Mouse (Mus musculus) embryonic facial prominence, embryonic 10.5 days (tissue): ENCODE results near the gene Sdr9c7. TPM values are rescaled to one million over a fixed set of nuclear protein-coding genes. Genes with fewer than 3 reads are reported as not detected.
"Not testable (repeated sequence)": the region's sequence is repeated elsewhere in the genome, so short reads cannot be mapped to it uniquely, and the experiment has no call there.

ENCODE experiments used
- DNase-seq: peaks from one replicate; pipeline ENCODE4 v3.0.0-alpha.2; 2017; ENCODE audit warnings: low spot score
- H3K27ac ChIP-seq: fragments of 300-500 bp; sonication (generic); replicated peaks from 2 replicates; pipeline ENCODE4 v1.5.1; 2016; ENCODE audit warnings: mild to moderate bottlenecking
- H3K27me3 ChIP-seq: fragments of 300-500 bp; sonication (generic); replicated peaks from 2 replicates; pipeline ENCODE4 v1.6.1; 2016; ENCODE audit warnings: low read depth, mild to moderate bottlenecking; ENCODE audit not compliant: poor library complexity, severe bottlenecking
- H3K36me3 ChIP-seq: fragments of 300-500 bp; sonication (generic); replicated peaks from 2 replicates; pipeline ENCODE4 v1.6.1; 2016; ENCODE audit warnings: mild to moderate bottlenecking, moderate library complexity
- H3K4me1 ChIP-seq: fragments of 300-500 bp; sonication (generic); 2 replicates; pipeline ENCODE4 v1.6.1; 2016
- H3K4me3 ChIP-seq: fragments of 300-500 bp; sonication (generic); 2 replicates; pipeline ENCODE4 v1.5.1; 2016; ENCODE audit warnings: mild to moderate bottlenecking, moderate library complexity
- H3K9me3 ChIP-seq: fragments of 300-500 bp; sonication (generic); 2 replicates; pipeline ENCODE4 v1.6.1; 2016; ENCODE audit warnings: mild to moderate bottlenecking
- WGBS: fragments of 180-500 bp; shearing (Covaris S2); methylation state at CpG from one replicate; pipeline ENCODE4 v1.1.7; 2016; 5-methylcytosine and 5-hydroxymethylcytosine counted together
- polyA plus RNA-seq: library from polyadenylated mRNA; unstranded; fragments of >200 nt; fragmentation: Nextera tagmentation; extraction: Ambion mirVana; gene quantifications from 2 replicates; pipeline ENCODE4 v1.2.1, GENCODE M21; 2016

Gene Sdr9c7
- polyA plus RNA-seq, 1 experiment from 2014 or later = not detected

DNA sequence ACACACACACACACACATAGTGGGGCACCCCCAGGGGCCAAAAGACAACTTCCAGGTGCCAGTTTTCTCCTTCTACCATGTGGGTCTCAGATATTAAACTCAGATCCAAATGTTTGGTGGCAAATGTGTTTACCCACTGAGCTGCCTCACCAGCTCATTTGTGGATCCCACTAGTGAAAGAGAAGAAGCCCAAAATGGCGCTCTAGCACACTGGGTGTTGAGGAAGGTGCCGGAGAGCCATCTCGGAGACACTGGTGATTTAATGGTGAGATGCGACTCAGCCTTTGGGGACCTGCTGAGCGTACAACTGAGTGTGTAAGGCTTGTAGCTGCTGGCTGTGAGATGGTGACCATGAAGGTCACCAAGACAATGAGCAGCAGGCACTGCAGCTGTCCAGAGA lies 19.3 kb downstream of the Sdr9c7 start:
- WGBS = 94% methylated on average over 5 of the region's 5 CpGs
- H3K4me1 ChIP-seq = no peaks in the 10 kb centered on the region

DNA sequence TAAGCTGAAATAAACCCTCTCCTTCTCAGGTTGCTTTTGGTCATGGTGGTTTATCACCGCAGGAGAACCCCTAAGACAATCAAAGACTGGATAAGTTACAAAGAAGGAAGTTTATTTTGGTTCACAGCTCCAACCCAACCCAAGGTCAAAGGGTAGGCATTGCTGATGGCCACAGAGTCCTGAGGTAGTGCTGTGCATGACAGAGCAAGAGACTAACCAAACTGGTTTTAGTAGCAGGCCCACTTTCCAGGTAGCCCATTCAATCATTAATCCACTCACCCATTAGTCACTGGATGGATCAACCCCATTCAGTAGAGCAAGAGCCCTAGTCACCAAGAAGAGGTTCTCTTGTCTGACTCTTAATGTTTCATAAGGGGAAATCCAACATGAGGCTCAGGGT lies 23.9 kb downstream of the Sdr9c7 start:
- peaks cover 7% of the 10 kb centered on the region for H3K4me1 ChIP-seq
- H3K27me3 ChIP-seq = no peaks in the 10 kb centered on the region
- DNase-seq = no peak
- 69% methylated on average over 1 of the region's 1 CpGs for WGBS
- H3K9me3 ChIP-seq = no peaks in the 10 kb centered on the region
- H3K27ac ChIP-seq = no peak overlapping the region
- no peak overlapping the region for H3K4me3 ChIP-seq
- no peaks in the 10 kb centered on the region for H3K36me3 ChIP-seq

More for the DNA sequence above, 19.3 kb downstream of the Sdr9c7 start:
- Histone ChIP-seq H3K36me3 (no peaks in the 10 kb centered on the region), H3K4me3 (no peak overlapping the region), H3K9me3 (no peaks in the 10 kb centered on the region), H3K27ac (no peak overlapping the region), H3K27me3 (no peaks in the 10 kb centered on the region)
- DNase-seq = no peak

DNA sequence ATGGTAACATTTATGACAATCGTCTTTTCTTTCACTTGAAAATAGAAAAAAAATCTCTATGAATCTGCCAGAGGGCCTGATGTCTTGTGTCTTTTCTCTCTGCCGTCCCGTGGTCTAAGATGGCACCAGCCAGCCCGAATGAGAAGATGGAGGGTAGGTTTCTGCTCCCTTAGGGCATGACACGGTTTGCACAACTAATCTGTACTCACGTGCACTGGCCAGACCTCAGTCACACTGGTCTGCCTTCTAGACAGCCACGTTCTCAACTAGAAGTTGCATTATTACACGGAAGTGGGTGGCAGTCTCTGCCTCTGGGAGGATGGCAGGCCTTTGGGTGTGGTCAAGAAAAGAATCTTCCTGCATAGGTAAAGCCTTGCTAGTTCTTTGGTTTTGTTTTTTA lies 24.7 kb downstream of the Sdr9c7 start:
- Histone ChIP-seq H3K36me3 (no peaks in the 10 kb centered on the region), H3K4me1 (peaks cover 7% of the 10 kb centered on the region), H3K4me3 (no peak overlapping the region), H3K27ac (no peak overlapping the region), H3K27me3 (no peaks in the 10 kb centered on the region), H3K9me3 (no peaks in the 10 kb centered on the region)
- no peak for DNase-seq
- WGBS = 89% methylated on average over 8 of the region's 8 CpGs

DNA sequence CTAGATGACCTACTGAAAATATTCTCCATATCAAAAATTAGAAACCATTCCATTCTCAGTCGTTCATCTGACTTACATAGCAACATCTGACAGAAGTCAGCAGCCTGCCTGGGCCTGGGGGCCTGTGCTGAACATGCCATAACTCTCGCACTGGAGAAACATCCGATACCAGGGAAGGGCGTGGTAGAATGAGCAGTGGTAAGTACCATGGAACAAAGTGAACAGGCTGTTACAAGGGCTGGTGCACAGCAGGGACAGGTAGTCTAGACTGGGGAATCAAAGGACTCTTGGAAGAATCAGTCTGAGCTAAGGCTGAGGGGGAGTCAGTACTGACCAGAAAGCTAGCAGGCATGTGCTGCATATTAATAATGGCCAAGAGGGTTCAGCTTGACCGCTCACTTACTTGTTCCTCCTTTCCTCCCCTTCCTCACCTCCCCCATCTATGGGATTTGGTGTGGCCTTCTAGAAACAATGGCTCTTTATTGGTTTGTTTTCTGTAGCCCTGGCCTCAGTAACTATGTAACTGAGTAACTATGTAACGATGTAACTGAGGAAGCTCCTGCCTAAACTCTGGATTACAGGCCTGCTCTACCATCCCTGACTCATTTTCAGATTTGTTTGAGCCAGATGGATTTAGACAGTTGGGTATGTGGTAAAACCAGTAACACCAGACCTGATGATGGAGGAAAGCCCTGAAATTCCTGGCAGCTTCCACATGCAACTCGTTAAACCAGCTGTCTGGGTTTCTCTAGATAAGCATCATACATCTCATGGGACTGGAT lies 26.5 kb downstream of the Sdr9c7 start:
- H3K9me3 ChIP-seq = no peaks in the 10 kb centered on the region
- H3K36me3 ChIP-seq = no peaks in the 10 kb centered on the region
- no peak overlapping the region; the same call in 1 of the 2 replicates for H3K27ac ChIP-seq
- peaks cover 7% of the 10 kb centered on the region for H3K4me1 ChIP-seq
- WGBS = 56% methylated on average over 7 of the region's 7 CpGs
- no peak overlapping the region for H3K4me3 ChIP-seq
- DNase-seq = no peak
- no peaks in the 10 kb centered on the region for H3K27me3 ChIP-seq

DNA sequence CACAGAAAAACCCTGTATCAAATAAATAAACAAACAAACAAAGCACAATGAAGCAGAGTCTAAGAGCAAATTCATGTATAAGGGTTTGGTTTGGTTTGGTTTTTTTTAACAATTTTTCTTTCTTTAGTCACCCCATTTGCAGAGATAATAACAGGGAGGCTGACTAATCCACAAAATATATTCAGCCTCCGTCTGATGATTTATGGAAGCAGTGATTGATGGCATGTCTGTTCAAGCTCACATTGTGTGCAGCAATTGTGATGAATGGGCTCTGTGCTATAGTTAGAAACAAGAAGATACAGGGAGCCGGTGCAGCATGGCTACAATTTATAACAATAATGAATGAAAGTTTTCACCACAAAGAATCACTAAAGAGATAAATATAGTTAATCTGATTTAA lies 29.4 kb downstream of the Sdr9c7 start:
- 88% methylated on average over 2 of the region's 2 CpGs for WGBS
- Histone ChIP-seq H3K27ac (no peak overlapping the region), H3K4me3 (no peak overlapping the region), H3K36me3 (no peaks in the 10 kb centered on the region), H3K4me1 (peaks cover 7% of the 10 kb centered on the region), H3K9me3 (no peaks in the 10 kb centered on the region), H3K27me3 (no peaks in the 10 kb centered on the region)
- no peak for DNase-seq

DNA sequence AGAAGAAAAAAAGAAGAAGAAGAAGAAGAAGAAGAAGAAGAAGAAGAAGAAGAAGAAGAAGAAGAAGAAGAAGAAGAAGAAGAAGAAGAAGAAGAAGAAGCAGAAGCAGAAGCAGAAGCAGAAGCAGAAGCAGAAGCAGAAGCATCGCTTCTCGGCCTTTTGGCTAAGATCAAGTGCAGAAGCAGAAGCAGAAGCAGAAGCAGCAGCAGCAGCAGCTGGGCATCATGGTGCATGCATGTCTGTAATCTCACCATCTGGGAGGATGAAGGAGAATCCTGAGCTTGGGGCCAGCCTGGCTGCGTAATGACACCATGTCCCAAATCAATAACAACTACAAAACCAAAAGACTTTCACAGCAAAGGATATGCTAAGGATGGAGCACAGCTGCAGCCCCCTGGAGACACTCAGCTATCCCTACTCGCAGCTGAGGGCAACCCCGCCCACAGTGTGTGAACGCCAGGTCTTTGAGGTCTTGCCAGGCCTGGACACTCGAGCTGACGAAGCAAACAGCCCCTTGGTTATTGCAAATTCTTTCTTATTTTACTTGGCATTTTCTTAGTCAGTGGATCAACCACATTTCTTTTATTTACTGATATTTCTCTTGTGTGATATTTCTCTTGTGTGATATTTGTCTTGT lies 34.1 kb downstream of the Sdr9c7 start:
- no peak overlapping the region for H3K27ac ChIP-seq
- no peaks in the 10 kb centered on the region for H3K9me3 ChIP-seq
- H3K27me3 ChIP-seq = no peaks in the 10 kb centered on the region
- no peaks in the 10 kb centered on the region for H3K4me1 ChIP-seq
- no peak for DNase-seq
- H3K4me3 ChIP-seq = no peak overlapping the region
- H3K36me3 ChIP-seq = no peaks in the 10 kb centered on the region
- WGBS = 71% methylated on average over 8 of the region's 8 CpGs

DNA sequence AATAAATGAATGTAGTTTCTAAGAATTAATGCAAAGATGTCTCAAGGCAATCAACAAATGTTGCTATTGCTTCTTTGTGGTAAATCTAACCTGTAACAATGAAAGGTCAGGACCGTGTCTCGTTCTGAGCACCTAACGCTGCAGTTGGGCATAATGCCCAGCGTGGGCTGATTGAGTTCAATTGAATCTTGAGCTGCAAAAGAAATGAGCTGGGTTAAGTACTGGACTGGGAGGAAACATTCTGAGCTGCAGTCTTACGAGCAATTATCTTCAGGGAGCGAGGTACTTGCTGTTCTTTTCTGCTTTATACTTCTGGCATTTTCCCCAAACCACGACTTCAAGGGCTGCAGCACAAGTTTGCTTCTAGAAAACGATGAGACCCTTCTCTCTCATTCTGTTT lies 38.0 kb downstream of the Sdr9c7 start:
- H3K27me3 ChIP-seq = no peaks in the 10 kb centered on the region
- H3K9me3 ChIP-seq = no peaks in the 10 kb centered on the region; the same call in 1 of the 2 replicates
- DNase-seq = no peak
- H3K27ac ChIP-seq = no peak overlapping the region
- H3K4me3 ChIP-seq = no peak overlapping the region
- H3K4me1 ChIP-seq = no peaks in the 10 kb centered on the region
- H3K36me3 ChIP-seq = no peaks in the 10 kb centered on the region
- 88% methylated on average over 8 of the region's 8 CpGs for WGBS

DNA sequence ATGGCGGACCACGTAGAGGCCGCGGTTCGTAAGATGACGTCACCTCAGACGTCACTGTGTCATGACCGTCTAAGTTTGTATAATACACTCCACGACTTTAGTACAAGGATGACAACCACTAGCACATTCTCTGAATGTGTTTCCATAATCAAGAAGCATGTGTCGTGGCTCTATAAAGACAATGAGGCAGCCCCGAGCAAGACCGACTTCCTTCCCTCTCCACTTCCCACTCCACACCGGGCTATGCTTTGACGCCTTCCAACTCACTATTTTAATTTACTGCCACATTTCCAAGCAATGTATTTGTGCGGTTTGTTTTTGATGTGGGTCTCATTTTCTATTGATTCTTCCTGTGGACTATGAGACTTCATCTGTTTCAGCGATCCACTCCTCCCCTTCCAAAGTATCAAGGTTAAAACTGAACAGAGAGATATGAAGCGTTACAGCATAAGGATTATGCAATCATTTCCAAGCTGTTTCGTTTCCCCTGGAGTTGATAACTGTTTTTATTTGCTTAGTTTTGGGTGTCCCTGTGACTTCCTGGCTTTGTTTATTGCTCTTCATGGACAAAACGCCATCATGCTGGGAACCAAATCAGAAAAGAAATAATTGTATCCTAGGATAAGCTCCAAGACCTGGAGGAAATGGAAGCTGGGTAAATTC lies 38.6 kb downstream of the Sdr9c7 start:
- Histone ChIP-seq H3K9me3 (no peaks in the 10 kb centered on the region; the same call in 1 of the 2 replicates), H3K4me1 (no peaks in the 10 kb centered on the region), H3K27ac (no peak overlapping the region), H3K27me3 (no peaks in the 10 kb centered on the region), H3K36me3 (no peaks in the 10 kb centered on the region), H3K4me3 (no peak overlapping the region)
- DNase-seq = no peak
- WGBS = 88% methylated on average over 19 of the region's 19 CpGs

DNA sequence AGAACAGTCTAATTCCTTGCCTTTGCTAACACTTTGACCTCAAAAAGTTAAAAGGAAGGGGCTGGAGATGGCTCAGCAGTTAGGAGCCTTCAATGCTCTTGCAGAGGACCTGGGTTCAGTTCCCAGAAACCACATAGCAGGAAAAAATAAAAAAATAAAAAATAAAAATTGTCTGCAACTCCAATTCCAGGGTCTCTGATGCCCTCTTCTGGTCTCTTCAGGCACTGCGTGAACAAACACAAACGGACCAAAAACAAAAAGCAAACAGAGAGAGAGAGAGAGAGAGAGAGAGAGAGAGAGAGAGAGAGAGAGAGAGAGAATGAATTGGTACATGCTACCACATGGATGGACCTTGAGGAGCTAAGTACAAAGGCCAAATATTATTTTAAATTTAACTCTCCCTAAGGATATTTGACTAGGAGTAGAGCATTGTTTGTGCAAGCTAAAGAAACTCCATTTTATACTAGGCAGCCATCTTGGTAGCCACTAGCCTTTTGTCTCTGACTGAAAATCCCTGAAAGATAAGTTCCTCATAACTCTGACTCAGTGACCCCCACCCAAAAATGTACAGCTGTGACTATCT lies 39.2 kb downstream of the Sdr9c7 start:
- peak; percentile 62 for DNase-seq
- Histone ChIP-seq H3K27ac (no peak overlapping the region), H3K9me3 (no peaks in the 10 kb centered on the region; the same call in 1 of the 2 replicates), H3K27me3 (no peaks in the 10 kb centered on the region), H3K36me3 (no peaks in the 10 kb centered on the region), H3K4me1 (no peaks in the 10 kb centered on the region), H3K4me3 (no peak overlapping the region)
- WGBS = 2% methylated on average over 2 of the region's 2 CpGs

DNA sequence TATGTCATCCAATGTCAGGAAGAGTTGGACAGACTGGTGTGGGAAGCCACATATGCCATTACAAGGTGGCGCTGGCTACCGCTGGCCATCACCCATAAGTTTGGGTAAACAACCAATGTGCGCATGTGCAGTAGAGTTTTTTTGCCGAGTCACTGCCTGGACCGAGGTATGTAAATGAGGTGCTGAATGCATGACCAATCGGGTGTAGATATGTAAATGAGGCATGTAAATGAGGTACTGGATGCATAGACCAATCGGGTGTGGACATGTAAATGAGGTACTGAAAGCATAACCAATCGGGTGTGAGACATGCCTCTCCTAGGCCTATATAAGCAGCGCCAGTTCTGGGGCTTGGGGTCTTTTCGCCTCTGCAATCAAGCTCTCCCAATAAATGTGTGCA lies 41.3 kb downstream of the Sdr9c7 start:
- not testable (repeated sequence) for H3K36me3 ChIP-seq, H3K4me1 ChIP-seq, H3K27ac ChIP-seq, DNase-seq, H3K27me3 ChIP-seq, H3K9me3 ChIP-seq, H3K4me3 ChIP-seq
- 96% methylated on average over 10 of the region's 10 CpGs for WGBS

DNA sequence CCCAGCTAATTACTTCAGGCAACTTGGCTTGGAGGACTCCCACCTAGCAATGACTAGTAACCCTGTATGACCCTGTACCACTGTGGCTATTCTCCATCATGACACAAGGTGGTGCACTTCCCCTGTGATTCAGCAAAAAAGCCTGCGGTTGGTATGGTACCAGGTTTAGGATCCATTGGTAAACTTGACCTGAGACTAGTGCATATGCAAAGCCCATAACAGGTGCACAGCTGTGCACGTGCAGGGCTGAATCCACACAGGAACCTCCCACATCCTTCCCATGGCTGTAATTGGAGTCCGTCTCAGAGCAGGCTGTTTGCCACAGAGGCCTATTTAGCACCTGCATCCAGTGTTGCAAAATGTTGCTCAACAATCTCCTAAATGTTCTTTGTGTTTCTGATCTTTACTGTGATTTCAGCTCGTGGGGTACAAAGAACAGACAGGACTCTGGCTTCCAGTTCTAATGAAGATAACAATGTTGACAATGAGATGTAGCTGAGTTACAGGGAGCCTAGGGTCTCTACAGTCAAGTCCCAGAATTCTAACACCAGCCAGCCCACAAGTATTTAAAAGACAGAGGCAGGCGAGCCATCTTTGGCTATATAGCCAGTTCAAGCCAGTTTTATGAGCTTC lies 47.2 kb downstream of the Sdr9c7 start:
- Histone ChIP-seq H3K27ac (no peak overlapping the region), H3K4me1 (peaks cover 1% of the 10 kb centered on the region), H3K36me3 (no peaks in the 10 kb centered on the region), H3K27me3 (no peaks in the 10 kb centered on the region), H3K9me3 (no peaks in the 10 kb centered on the region), H3K4me3 (no peak overlapping the region)
- DNase-seq = peak; percentile 68
- WGBS = 39% methylated on average over 5 of the region's 5 CpGs

DNA sequence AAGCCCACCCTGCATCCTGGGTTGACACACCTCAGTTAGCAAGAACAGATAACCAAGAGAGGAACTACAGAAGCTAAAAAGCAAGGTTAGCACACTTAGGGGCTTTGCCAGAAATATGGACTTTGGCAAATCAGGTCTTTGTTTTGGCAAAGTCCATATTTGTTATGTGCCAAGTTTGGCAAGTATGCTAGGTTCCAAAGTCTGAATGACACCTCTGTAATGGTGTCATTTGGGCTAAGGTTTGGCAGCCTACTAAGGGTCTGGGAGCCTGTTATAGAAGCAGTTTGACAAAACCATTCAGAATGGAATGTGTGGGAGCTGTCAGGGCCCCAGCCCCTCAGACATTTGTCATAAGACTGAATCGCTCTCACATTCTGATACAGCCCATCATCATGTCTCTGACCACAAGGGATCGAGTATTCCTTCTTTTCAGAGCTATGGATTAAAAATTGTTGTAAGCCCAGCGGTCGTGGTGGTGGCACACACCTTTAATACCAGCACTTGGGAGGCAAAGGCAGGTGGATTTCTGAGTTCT lies 51.3 kb downstream of the Sdr9c7 start:
- H3K9me3 ChIP-seq = no peaks in the 10 kb centered on the region
- no peaks in the 10 kb centered on the region for H3K27me3 ChIP-seq
- H3K36me3 ChIP-seq = no peaks in the 10 kb centered on the region
- no peak overlapping the region for H3K4me3 ChIP-seq
- H3K27ac ChIP-seq = no peak overlapping the region
- 85% methylated on average over 4 of the region's 4 CpGs for WGBS
- DNase-seq = no peak
- H3K4me1 ChIP-seq = peaks cover 6% of the 10 kb centered on the region
